Comparison of ENCODE assay signal across 13 mouse cellular contexts in the genomic region with DNA sequence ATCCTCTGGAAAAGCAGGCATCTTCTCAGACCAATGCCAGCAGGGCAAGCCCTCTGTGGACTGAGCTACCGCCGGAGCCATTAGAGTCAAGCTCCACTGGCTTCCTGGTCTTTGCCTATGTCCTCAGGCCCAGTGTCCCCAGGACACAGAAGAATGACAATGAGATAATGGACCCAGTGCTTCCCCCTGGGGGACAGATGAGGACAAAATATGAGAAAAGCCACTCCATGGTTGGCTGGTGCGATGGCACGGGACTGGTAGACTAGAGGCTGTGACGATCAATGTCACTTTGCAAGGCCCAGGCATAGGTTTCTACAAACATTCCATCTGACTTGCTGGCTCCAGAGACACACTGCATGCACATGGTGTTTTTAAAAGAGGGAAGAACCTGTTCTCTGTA. TPM values are rescaled to one million over a fixed set of nuclear protein-coding genes. Genes with fewer than 3 reads are reported as not detected.
DNase-seq lines count a peak whose midpoint lies in the region; ATAC-seq and TF ChIP-seq lines count a peak whose summit lies in the region.
"Had no signal": no experiment of that assay in that cellular context is flagged by ENCODE, and none has a peak within 500 bp of the region (broad histone marks: within the 10 kb centered on the region; RNA-seq: fewer than 3 reads in every experiment).

No protein-coding gene starts in this region.

- peaks cover 14% of the 10 kb centered on the region for H3K27me3 ChIP-seq in midbrain, postnatal 0 days (ENCODE audit: insufficient read depth, low read length)
- H3K27me3 ChIP-seq in midbrain, embryonic 10.5 days (ENCODE audit: low read depth, poor library complexity, severe bottlenecking): peaks cover 58% of the 10 kb centered on the region
- peaks cover 16% of the 10 kb centered on the region for H3K27me3 ChIP-seq in midbrain, embryonic 14.5 days (ENCODE audit: control insufficient read depth, insufficient read depth, low read length)

- no peak overlapping the region for H3K9ac ChIP-seq in midbrain, postnatal 0 days (replicated peaks; ENCODE audit: low read length, poor library complexity, severe bottlenecking)
- no peak overlapping the region for H3K9ac ChIP-seq in midbrain, embryonic 14.5 days (replicated peaks; ENCODE audit: low read length)
- H3K9ac ChIP-seq: embryonic facial prominence, embryonic 12.5 days; hindbrain, embryonic 15.5 days; limb, embryonic 12.5 days had no signal

- no peak for ATAC-seq in CD4-positive, CD25-positive, alpha-beta regulatory T cell, adult 4 months
- no peak for ATAC-seq in midbrain, postnatal 0 days (ENCODE audit: low FRiP score)
- no peak for ATAC-seq in midbrain, embryonic 14.5 days (ENCODE audit: low FRiP score, low TSS enrichment)

- peak; percentile 25 for TF ChIP-seq CTCF in midbrain, postnatal 0 days (IDR thresholded peaks at IDR 0.05)

- H3K4me1 ChIP-seq in midbrain, postnatal 0 days (ENCODE audit: insufficient read depth, low read length): peaks cover 16% of the 10 kb centered on the region
- peaks cover 31% of the 10 kb centered on the region for H3K4me1 ChIP-seq in midbrain, embryonic 10.5 days
- peaks cover 21% of the 10 kb centered on the region for H3K4me1 ChIP-seq in midbrain, embryonic 14.5 days (ENCODE audit: control insufficient read depth, insufficient read depth, low read length)

- no peak overlapping the region for H3K4me2 ChIP-seq in midbrain, postnatal 0 days (ENCODE audit: low read depth, low read length, poor library complexity, severe bottlenecking)
- H3K4me2 ChIP-seq in midbrain, embryonic 14.5 days (ENCODE audit: low read length): no peak overlapping the region
- H3K4me2 ChIP-seq: embryonic facial prominence, embryonic 12.5 days; hindbrain, embryonic 15.5 days; limb, embryonic 12.5 days had no signal

- no peak overlapping the region for H3K27ac ChIP-seq in midbrain, postnatal 0 days (ENCODE audit: low read depth, low read length)
- H3K27ac ChIP-seq in midbrain, embryonic 10.5 days (replicated peaks): no peak overlapping the region
- no peak overlapping the region for H3K27ac ChIP-seq in midbrain, embryonic 14.5 days (replicated peaks; ENCODE audit: low read depth, low read length)
- H3K27ac ChIP-seq: embryonic facial prominence, embryonic 12.5 days; hindbrain, embryonic 15.5 days; limb, embryonic 12.5 days had no signal

- 83% methylated on average over 5 of the region's 5 CpGs for WGBS in midbrain, postnatal 0 days
- 89% methylated on average over 5 of the region's 5 CpGs for WGBS in midbrain, embryonic 10.5 days
- WGBS in midbrain, embryonic 14.5 days: 78% methylated on average over 5 of the region's 5 CpGs

- H3K36me3 ChIP-seq in midbrain, postnatal 0 days (ENCODE audit: insufficient read depth, low read length): no peaks in the 10 kb centered on the region
- H3K36me3 ChIP-seq in midbrain, embryonic 10.5 days: no peaks in the 10 kb centered on the region
- H3K36me3 ChIP-seq in midbrain, embryonic 14.5 days (ENCODE audit: control insufficient read depth, insufficient read depth, low read length): no peaks in the 10 kb centered on the region
- H3K36me3 ChIP-seq: embryonic facial prominence, embryonic 12.5 days; hindbrain, embryonic 15.5 days; limb, embryonic 12.5 days had no signal

- H3K9me3 ChIP-seq in midbrain, postnatal 0 days (ENCODE audit: low read length): no peaks in the 10 kb centered on the region
- H3K9me3 ChIP-seq in midbrain, embryonic 10.5 days (replicated peaks): no peaks in the 10 kb centered on the region
- no peaks in the 10 kb centered on the region for H3K9me3 ChIP-seq in midbrain, embryonic 14.5 days (ENCODE audit: control insufficient read depth, low read length)
- H3K9me3 ChIP-seq: embryonic facial prominence, embryonic 12.5 days; hindbrain, embryonic 15.5 days; limb, embryonic 12.5 days had no signal

- no peak overlapping the region for H3K4me3 ChIP-seq in midbrain, postnatal 0 days (ENCODE audit: low read depth, low read length)
- H3K4me3 ChIP-seq in midbrain, embryonic 10.5 days: no peak overlapping the region
- H3K4me3 ChIP-seq in midbrain, embryonic 14.5 days (replicated peaks; ENCODE audit: low read depth, low read length): no peak overlapping the region
- H3K4me3 ChIP-seq: embryonic facial prominence, embryonic 12.5 days; hindbrain, embryonic 15.5 days; limb, embryonic 12.5 days had no signal

- DNase-seq in CD4-positive, CD25-positive, alpha-beta regulatory T cell, adult 2 months (ENCODE audit: low read depth, low spot score): peak; percentile 63
- peak; percentile 48 to 57 for DNase-seq in kidney, postnatal 4 days
- DNase-seq in kidney, adult 9 months: no peak
- no peak for DNase-seq in midbrain, postnatal 0 days (ENCODE audit: low spot score)
- no peak for DNase-seq in midbrain, embryonic 10.5 days (ENCODE audit: low spot score)
- DNase-seq in lung, postnatal 36 days: peak; percentile 28
- no peak for DNase-seq in midbrain, embryonic 14.5 days
- DNase-seq: cerebellum, postnatal 36 days had no signal

RNA-seq across cellular contexts. Expression of a gene that starts 8.5 kb away (rescaled TPM):
- 10 to 100 TPM; 20.9 to 22.6 TPM for polyA plus RNA-seq in CD4-positive, CD25-positive, alpha-beta regulatory T cell, adult 4 months (2017; shearing (Covaris generic))
- total RNA-seq in midbrain, postnatal 0 days (2014; rRNA removed): 5.1 and 6.4 TPM in 2 replicates
- polyA plus RNA-seq in midbrain, postnatal 0 days (2015; fragmentation: Nextera tagmentation; extraction: Ambion mirVana): 7.3 and 8.2 TPM in 2 replicates
- 0.54 and 0.61 TPM in 2 replicates for polyA plus RNA-seq in midbrain, embryonic 10.5 days (2016; fragmentation: Nextera tagmentation; extraction: Ambion mirVana)
- 2.5 and 2.6 TPM in 2 replicates for polyA plus RNA-seq in midbrain, embryonic 14.5 days (2014; fragmentation: Nextera tagmentation; extraction: Ambion mirVana)
- total RNA-seq: MEL had no signal

Comparison
In these comparisons a context has a peak if more than half of its experiments do, and no peak if none do; other contexts are left out.
1. DNase-seq: peak in CD4-positive, CD25-positive, alpha-beta regulatory T cell, adult 2 months (single experiment), kidney, postnatal 4 days (2 of 2) and lung, postnatal 36 days (single experiment); none in kidney, adult 9 months (single experiment), midbrain, postnatal 0 days (single experiment), midbrain, embryonic 10.5 days (single experiment) and midbrain, embryonic 14.5 days (single experiment).